Mouse (Mus musculus): ENCODE results near the gene Olfr641. TPM values are rescaled to one million over a fixed set of nuclear protein-coding genes. Genes with fewer than 3 reads are reported as not detected.

Olfr641 gene
- total RNA-seq (2022), result not detected

GRCm38 (mm10) chr7:104035145-104035544, at the start of gene Olfr641:
Gene Olfr641, plus strand, starts transcription at chr7:104035445.
- no peak for DNase-seq (ENCODE audit: low spot score in 2 of 2)

- DNase-seq (ENCODE audit: low spot score in 2 of 2), result no peak
Observed at GRCm38 (mm10) chr7:103998446-103998845, 36.8 kb upstream of the Olfr641 start, which contains the start of gene Olfr638. Gene Olfr638, plus strand, starts transcription at chr7:103998746.

GRCm38 (mm10) chr7:103999124-103999523, 36.1 kb upstream of the Olfr641 start:
- no peak for DNase-seq (ENCODE audit: low spot score in 2 of 2)

GRCm38 (mm10) chr7:104017203-104017602, 18.0 kb upstream of the Olfr641 start, which contains the start of gene Olfr639:
Gene Olfr639, minus strand, starts transcription at chr7:104017303.
- no peak for DNase-seq (ENCODE audit: low spot score in 2 of 2)

GRCm38 (mm10) chr7:104018953-104019352, 16.3 kb upstream of the Olfr641 start:
- DNase-seq (ENCODE audit: low spot score in 2 of 2), result no peak

GRCm38 (mm10) chr7:104021651-104022050, 13.6 kb upstream of the Olfr641 start:
- no peak for DNase-seq (ENCODE audit: low spot score in 2 of 2)

- DNase-seq (ENCODE audit: low spot score in 2 of 2), result no peak
Observed at GRCm38 (mm10) chr7:104025473-104025872, 9.8 kb upstream of the Olfr641 start, which contains the start of gene Olfr640. Gene Olfr640, minus strand, starts transcription at chr7:104025573.

- no peak for DNase-seq (ENCODE audit: low spot score in 2 of 2)
Observed at GRCm38 (mm10) chr7:104026978-104027377, 8.3 kb upstream of the Olfr641 start.

- no peak for DNase-seq (ENCODE audit: low spot score in 2 of 2)
Observed at GRCm38 (mm10) chr7:104050745-104051144, 15.5 kb downstream of the Olfr641 start.

- DNase-seq (ENCODE audit: low spot score in 2 of 2), result no peak
Observed at GRCm38 (mm10) chr7:104052566-104052965, 17.3 kb downstream of the Olfr641 start, which contains the start of gene Olfr642. Gene Olfr642, minus strand, starts transcription at chr7:104052666.

- DNase-seq (ENCODE audit: low spot score in 2 of 2), result no peak
Observed at GRCm38 (mm10) chr7:104059215-104059614, 24.0 kb downstream of the Olfr641 start.

GRCm38 (mm10) chr7:104061345-104061744, 26.1 kb downstream of the Olfr641 start, which contains the start of gene 4930516K23Rik:
Gene 4930516K23Rik, minus strand, starts transcription at chr7:104061445.
- DNase-seq (ENCODE audit: low spot score in 2 of 2), result no peak

GRCm38 (mm10) chr7:104071769-104072168, 36.5 kb downstream of the Olfr641 start, which contains the start of gene Olfr644:
Gene Olfr644, minus strand, starts transcription at chr7:104071869.
- no peak for DNase-seq (ENCODE audit: low spot score in 2 of 2)

GRCm38 (mm10) chr7:104085365-104085764, 50.1 kb downstream of the Olfr641 start, which contains the start of gene Olfr645:
Gene Olfr645, minus strand, starts transcription at chr7:104085465.
- no peak for DNase-seq (ENCODE audit: low spot score in 2 of 2)

Other genes with a start within 250 kb of the Olfr641 start
- not detected for gene Olfr67, start 243.6 kb upstream of the Olfr641 start, total RNA-seq (2022)
- 10 to 100 TPM; 11.6 to 30.4 (median 18.8) TPM for gene Hbb-bt, start 221.4 kb upstream of the Olfr641 start, total RNA-seq (2022)
- 100 to 1,000 TPM; 150 to 315 (median 224) TPM for gene Hbb-bs, start 207.3 kb upstream of the Olfr641 start, total RNA-seq (2022)
- not detected for gene Hbb-bh2, start 194.9 kb upstream of the Olfr641 start, total RNA-seq (2022)
- gene Hbb-bh1, start 192.3 kb upstream of the Olfr641 start, total RNA-seq (2022), result not detected
- gene Hbb-y, start 182.2 kb upstream of the Olfr641 start, total RNA-seq (2022), result not detected
- gene Olfr66, start 149.2 kb upstream of the Olfr641 start, total RNA-seq (2022), result not detected
- gene Olfr64, start 141.0 kb upstream of the Olfr641 start, total RNA-seq (2022), result not detected
- gene Olfr65, start 132.0 kb upstream of the Olfr641 start, total RNA-seq (2022), result not detected
- not detected for gene Olfr631, start 106.6 kb upstream of the Olfr641 start, total RNA-seq (2022)
- gene Olfr632, start 101.1 kb upstream of the Olfr641 start, total RNA-seq (2022), result not detected
- gene Olfr633, start 91.0 kb upstream of the Olfr641 start, total RNA-seq (2022), result not detected
- gene Olfr635, start 64.3 kb upstream of the Olfr641 start, total RNA-seq (2022), result not detected
- gene Olfr638, start 36.7 kb upstream of the Olfr641 start, total RNA-seq (2022), result not detected
- gene Olfr639, start 18.1 kb upstream of the Olfr641 start, total RNA-seq (2022), result not detected
- not detected for gene Olfr640, start 9.9 kb upstream of the Olfr641 start, total RNA-seq (2022)
- not detected for gene Olfr642, start 17.2 kb downstream of the Olfr641 start, total RNA-seq (2022)
- gene 4930516K23Rik, start 26.0 kb downstream of the Olfr641 start, total RNA-seq (2022), result not detected
- gene Olfr644, start 36.4 kb downstream of the Olfr641 start, total RNA-seq (2022), result not detected
- not detected for gene Olfr645, start 50.0 kb downstream of the Olfr641 start, total RNA-seq (2022)
- not detected for gene Olfr646, start 69.4 kb downstream of the Olfr641 start, total RNA-seq (2022)
- gene Ubqln5, start 94.4 kb downstream of the Olfr641 start, total RNA-seq (2022), result not detected
- not detected for gene Olfr643, start 102.0 kb downstream of the Olfr641 start, total RNA-seq (2022)
- gene Ubqln3, start 107.8 kb downstream of the Olfr641 start, total RNA-seq (2022), result not detected
- not detected for gene Ubqlnl, start 115.1 kb downstream of the Olfr641 start, total RNA-seq (2022)
- not detected for gene Olfm5, start 129.4 kb downstream of the Olfr641 start, total RNA-seq (2022)
- gene Olfr648, start 147.9 kb downstream of the Olfr641 start, total RNA-seq (2022), result not detected
- not detected for gene Olfr649, start 160.5 kb downstream of the Olfr641 start, total RNA-seq (2022)
- gene Trim6, start 183.3 kb downstream of the Olfr641 start, total RNA-seq (2022), result under 1 TPM; 0.19 to 0.99 (median 0.20) TPM
- 1 to 10 TPM in 1 of 4 experiments, under 1 TPM in 3; 0.87 to 1.6 (median 0.95) TPM for gene Trim34a, start 209.0 kb downstream of the Olfr641 start, total RNA-seq (2022)

Measured in gastrocnemius, adult 8-10 months (tissue).